Mouse (Mus musculus) liver, embryonic 14.5 days (tissue): Measurements from ENCODE around the gene Gm38392.

Source experiments
- CTCF ChIP-seq: IDR thresholded peaks from 2 replicates; pipeline ENCODE4 v1.5.1; 2016; ENCODE audit warnings: antibody characterized with exemption, low read depth, control low read depth
- EP300 ChIP-seq: IDR thresholded peaks from 2 replicates; pipeline ENCODE4 v1.6.1; 2016; ENCODE audit warnings: antibody characterized with exemption, low read depth

DNA sequence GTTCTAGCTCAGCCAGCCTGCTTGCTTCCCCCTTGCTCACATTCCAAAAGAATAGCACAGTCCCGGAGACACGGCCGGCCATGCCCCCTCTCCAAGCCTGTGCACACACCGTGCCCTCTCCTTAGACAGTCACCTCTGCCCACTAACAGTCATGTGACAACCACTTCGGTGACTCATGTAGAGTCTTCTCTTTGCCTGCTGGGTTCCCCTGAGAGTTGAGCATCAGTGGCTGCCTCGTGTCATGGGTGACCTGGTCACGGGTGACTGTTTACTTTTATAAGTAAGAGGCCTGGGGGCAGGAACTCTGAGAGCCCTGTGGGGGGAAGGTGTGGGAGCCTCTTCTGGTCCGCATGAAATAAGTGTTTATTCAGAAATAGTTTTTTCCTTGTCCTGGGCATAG lies 53.0 kb downstream of the Gm38392 start:
- TF ChIP-seq CTCF: no peak
- TF ChIP-seq EP300: no peak
